Mouse (Mus musculus): ENCODE data around the gene Fam178b. TPM values are rescaled to one million over a fixed set of nuclear protein-coding genes. Genes with fewer than 3 reads are reported as not detected.
"Not testable (repeated sequence)": the region's sequence is repeated elsewhere in the genome, so short reads cannot be mapped to it uniquely, and the experiment has no call there.

Fam178b gene
- total RNA-seq, 4 experiments from 2014 or later: 0.52 to 1.4 (median 0.59) TPM; not detected in 1

GRCm38 (mm10) chr1:36671260-36671659 is 11.7 kb downstream of the Fam178b start:
- no peak for DNase-seq

- no peak for DNase-seq
These were observed 12.7 kb downstream of the Fam178b start for GRCm38 (mm10) chr1:36670256-36670655.

DNA sequence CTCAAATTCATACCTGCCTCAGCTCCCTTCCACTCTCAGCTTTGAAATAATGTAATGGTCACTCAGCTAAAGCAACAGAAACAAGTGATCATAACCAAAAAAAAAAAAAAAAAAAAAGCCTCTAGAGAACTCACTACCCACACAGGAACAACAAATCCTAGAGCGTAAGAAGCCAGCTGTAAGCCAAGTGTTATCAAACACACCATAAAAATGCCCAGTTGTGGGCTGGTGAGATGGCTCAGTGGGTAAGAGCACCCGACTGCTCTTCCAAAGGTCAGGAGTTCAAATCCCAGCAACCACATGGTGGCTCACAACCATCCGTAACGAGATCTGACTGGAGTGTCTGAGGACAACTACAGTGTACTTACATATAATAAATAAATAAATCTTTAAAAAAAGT is 15.0 kb downstream of the Fam178b start:
- DNase-seq: not testable (repeated sequence)

DNA sequence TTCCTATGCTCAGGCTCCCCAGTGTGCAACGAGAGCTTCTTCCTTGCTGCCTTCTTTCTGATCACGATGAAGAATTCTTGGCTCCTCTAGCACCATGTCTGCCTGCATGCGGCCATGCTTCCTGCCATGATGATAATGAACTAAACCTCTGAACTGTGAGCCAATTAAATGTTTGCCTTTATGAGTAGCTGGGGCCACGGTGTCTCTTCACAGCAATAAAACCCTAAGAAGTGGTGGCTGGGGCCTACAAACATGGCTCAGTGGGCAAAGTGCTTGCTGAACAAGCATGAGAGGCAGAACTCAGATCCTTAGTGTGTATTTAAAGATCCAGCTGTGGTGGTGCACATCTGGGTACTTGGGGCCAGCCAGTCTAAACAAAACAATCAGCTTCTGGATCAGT is 17.0 kb downstream of the Fam178b start:
- no peak for DNase-seq

DNA sequence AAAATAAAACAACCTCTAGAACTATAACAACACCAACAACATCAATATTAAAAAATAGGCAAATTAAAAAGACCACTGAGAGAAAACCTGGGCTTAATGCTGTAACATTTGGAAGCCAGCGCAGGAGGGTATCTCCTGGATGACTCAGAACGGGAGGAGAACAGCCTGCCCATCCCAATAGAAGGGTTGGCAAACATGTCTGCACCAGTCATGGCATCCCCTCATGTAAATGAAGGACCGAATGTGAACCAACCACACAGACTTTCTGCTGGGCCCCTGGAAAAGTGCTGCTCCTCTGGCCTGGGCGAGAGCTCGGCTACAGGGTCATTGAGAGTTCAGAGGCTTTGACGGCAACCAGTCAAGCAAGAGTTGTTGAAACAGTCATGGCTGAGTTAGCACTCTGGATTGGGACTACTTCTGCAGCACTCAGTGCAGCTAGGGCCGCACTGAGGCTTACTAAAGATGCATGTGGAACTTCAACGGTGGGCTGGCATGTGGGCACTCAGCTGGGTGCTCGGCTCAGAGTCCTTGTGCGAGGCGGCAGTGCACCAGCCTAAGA is 17.7 kb downstream of the Fam178b start:
- no peak for DNase-seq

DNA sequence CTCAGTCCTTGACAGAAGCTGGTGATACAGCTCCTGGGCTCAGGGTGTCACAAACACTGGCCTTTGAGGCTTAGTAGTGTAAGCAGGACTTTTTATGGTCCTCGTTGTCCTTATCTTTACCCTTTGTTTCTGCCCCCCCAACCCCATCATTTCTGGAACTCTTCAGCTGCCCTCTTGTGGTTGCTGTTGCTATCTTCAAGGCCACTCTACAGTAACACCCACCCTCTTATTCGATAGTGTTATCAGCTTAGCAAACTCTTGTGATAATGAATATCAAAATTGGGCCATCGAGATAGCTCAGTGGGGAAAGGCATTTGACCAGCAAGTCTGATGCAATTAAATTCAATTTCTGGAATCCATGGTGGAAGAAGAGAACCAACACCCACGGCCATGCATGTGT is 18.5 kb downstream of the Fam178b start:
- no peak for DNase-seq

DNA sequence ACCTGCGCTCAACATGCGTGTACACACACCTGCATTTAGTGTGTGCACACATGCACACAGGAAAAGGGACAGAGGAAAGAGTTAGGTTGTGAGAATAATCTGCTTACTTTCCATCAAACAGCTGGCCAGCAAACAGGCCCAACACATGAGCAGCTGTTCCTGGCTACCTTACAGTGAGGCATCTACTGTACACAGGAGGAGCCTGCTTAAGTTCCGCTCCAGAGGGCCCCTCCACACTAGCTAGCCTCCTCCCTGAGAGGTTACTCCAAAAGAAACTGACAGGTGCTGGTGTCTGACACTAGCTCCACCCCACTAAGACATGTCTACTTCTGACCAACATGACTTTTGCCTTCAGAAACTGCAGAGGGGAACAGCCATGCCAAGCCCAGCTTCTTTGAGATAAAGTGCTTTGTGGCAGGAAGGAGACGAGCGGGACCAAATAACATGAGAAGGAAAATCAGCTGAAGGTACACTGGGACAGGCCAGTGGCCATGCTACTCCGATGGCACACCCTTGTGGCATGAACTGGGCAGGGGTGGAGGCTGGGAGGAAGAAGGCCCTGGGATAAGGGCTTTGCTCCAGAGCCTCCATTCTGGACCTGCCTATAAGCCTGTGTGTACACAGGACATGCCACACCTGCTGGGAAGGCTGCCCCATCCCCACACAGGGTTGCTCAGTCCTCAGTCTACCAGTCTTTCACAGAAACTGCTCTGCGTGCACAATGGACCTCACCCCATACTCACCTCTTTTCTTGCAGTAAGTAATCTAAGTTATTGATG is 24.2 kb downstream of the Fam178b start:
- no peak for DNase-seq

- DNase-seq: no peak
These were observed 25.1 kb downstream of the Fam178b start for GRCm38 (mm10) chr1:36657658-36658415.

DNA sequence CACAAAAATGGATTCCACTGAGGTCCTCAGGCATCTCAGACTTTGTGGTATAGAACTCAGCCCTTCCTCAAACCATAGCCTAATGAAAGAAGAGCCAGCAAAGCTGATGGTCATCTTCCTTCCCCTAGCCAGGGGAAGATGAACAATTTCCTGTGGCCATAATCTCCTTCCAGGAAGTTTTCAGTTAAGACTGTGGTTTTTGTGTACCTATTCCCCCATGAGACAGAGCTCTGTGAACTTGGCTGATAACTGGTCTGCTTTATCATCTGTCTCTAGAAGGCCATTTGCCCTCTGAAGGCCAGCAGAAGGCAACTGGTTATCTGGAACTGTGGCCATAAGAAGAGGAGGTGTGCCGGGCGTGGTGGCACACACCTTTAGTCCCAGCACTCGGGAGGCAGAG is 26.8 kb downstream of the Fam178b start:
- DNase-seq: no peak

DNA sequence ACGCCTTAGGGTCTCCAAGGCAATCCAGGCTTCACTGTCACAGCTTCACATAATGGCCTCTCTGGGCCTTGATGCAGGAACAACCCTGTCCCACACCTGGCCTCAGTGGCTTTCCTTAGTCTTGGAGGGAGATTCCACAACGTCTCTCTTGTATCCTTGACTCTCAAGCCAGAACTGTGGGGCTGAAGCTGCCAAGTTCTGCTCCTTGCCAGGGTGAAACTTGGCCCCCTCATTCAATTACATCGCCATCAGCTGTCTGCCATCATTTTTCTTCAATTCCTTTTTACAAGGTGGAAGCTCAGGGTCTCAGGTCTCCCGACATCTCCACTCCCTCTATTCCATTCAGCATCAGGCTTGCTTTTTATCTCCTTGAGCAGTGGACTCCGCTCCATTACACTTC is 27.9 kb downstream of the Fam178b start:
- no peak for DNase-seq

DNA sequence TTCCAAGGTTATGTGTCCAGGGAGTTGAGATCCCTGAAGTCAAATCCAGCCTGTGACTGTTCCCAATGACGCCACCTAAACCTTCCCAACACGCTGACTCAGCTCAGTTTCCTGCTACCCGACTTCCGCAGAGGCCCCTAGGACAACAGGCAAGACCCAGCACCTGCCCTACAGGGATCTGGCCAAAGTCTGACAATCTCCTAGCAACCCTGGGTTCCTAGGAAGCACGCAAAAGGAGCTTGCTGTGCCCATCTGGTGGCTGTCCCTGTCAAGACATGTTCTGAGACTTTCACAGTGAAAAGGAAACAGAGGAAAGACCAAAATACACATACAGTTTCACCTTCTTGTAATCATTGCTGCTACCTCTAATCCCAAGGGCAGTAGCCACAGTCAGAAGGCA is 35.4 kb downstream of the Fam178b start:
- DNase-seq: no peak

DNA sequence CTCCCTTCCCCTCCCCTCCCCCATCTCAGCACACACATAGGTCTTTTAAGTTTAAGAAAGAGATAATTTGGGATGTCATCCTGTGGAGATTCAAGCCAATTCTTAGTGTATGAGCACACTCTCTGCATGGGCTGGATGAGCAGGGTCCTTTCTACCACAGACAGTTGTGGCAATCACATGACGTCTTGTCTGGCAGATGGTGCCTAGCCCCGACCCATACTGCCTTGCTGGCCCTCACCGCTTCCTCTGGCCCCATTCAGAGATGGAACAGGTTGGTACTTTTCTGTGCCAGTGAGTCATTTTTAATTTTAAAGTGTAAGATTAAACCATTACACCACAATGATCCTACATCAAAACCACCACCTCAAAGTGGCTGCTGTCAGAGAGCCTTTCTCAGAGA is 36.7 kb downstream of the Fam178b start:
- DNase-seq: no peak

DNA sequence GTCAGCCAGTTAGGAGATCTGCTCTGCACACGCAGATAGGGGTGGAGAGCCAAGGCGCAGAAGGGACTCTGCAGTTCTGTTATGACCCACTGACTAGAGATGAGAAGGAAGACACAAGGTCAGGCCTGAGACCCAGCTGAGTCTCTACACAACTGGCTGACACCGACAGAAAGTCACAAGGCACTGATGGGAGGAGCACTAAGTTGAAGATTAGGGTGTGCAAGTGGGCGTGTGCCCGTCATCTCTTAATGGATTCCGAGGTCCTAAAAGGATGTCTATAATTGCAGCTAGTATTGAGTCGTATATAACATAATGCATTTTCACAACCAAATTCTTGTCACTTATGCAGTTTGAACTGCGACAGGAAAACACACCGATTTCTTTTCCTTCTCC is 38.4 kb downstream of the Fam178b start:
- no peak for DNase-seq

- DNase-seq: no peak
These were observed 38.9 kb downstream of the Fam178b start for GRCm38 (mm10) chr1:36643957-36644614.

- DNase-seq: no peak
These were observed 47.0 kb downstream of the Fam178b start for GRCm38 (mm10) chr1:36635826-36636485.

- DNase-seq: peak; percentile 30
These were observed 48.0 kb downstream of the Fam178b start for GRCm38 (mm10) chr1:36634940-36635339.

- no peak for DNase-seq
These were observed 49.1 kb downstream of the Fam178b start for GRCm38 (mm10) chr1:36633920-36634319.

DNA sequence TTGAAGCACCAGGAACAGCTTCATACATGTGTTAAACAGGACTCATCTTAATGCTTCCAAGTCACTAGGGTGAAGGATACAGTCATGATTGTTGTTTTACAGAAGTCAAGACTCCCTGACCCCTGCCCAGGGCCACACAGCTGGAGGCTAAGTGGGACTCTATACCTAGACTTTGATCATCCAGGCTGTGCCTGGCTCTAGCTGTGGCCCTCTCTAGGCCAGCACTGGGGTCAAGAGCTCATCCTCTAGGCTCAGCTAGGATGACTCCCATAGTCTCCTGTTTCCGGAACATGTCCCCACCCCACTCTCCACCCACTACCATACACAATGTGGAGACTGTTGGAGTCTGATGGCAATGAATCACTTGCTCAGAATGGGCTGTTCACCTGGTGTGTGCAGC is 50.1 kb downstream of the Fam178b start:
- DNase-seq: no peak

GRCm38 (mm10) chr1:36632090-36632489 is 50.9 kb downstream of the Fam178b start:
- no peak for DNase-seq

DNA sequence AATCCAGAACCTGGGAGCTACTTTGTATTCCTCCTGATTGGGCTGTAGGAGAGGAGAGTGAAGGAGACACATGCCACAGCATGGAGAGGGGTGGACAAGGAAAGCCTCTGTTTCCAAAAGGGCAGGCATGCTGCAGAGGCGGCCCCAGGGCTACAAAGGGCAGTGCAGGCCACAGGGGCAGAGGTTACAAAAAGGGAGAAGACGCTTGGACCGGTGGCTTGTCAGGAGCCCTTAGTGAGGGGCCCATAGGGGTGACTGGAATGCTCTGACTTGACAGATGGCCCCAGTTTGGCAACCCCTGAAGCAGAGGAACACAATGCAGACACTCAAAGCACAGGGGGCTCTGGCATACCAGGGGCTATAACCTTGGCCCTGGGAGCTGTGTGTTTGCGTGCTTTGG is 51.6 kb downstream of the Fam178b start:
- no peak for DNase-seq

- DNase-seq: no peak
These were observed 52.8 kb downstream of the Fam178b start for GRCm38 (mm10) chr1:36630053-36630739.

- no peak for DNase-seq
These were observed 54.4 kb downstream of the Fam178b start for GRCm38 (mm10) chr1:36628585-36628984.

Data from adrenal gland, adult 8-10 months (tissue).